Mouse (Mus musculus) MEL (cell line): ENCODE results near the gene Sucnr1.
A peak's percentile ranks its signal among the peaks of the same experiment; 100 is the strongest.

Experiments used
- CHD1 ChIP-seq: IDR thresholded peaks from 2 replicates; pipeline ENCODE4 v1.6.1; 2012; ENCODE audit warnings: low read depth, mild to moderate bottlenecking, inconsistent platforms, low read length, improper control_type of control experiment
- CTCF ChIP-seq, 3 experiments: IDR thresholded peaks in 2 of 3; conservative IDR thresholded peaks in 1 of 3; 2 replicates each; pipeline ENCODE4 v1.5.1; 2011 to 2012; ENCODE audit warnings: low read length in 3 of 3, low read depth in 2 of 3, mild to moderate bottlenecking in 2 of 3, improper control_type of control experiment in 1 of 3, inconsistent platforms in 1 of 3, mixed read lengths in 1 of 3, moderate library complexity in 1 of 3; ENCODE audit not compliant: control insufficient read depth in 1 of 3, insufficient read depth in 1 of 3, poor library complexity in 1 of 3, severe bottlenecking in 1 of 3
- GATA1 ChIP-seq: IDR thresholded peaks from 2 replicates; pipeline ENCODE4 v1.6.1; 2011; ENCODE audit warnings: low read depth, low read length, improper control_type of control experiment
- MAX ChIP-seq: IDR thresholded peaks from 2 replicates; pipeline ENCODE4 v1.6.1; 2011; ENCODE audit warnings: low read length, improper control_type of control experiment
- POLR2A ChIP-seq, 2 experiments: IDR thresholded peaks; 2 replicates each; pipeline ENCODE4 v1.6.1; 2011 to 2012; ENCODE audit warnings: low read length in 2 of 2, mild to moderate bottlenecking in 2 of 2, control low read depth in 1 of 2, improper control_type of control experiment in 1 of 2, low read depth in 1 of 2, moderate library complexity in 1 of 2; ENCODE audit not compliant: control insufficient read depth in 1 of 2, insufficient read depth in 1 of 2, poor library complexity in 1 of 2
- RCOR1 ChIP-seq: IDR thresholded peaks from 2 replicates; pipeline ENCODE4 v1.6.1; 2012; ENCODE audit warnings: low read depth, mild to moderate bottlenecking, inconsistent platforms, low read length, improper control_type of control experiment
- USF1 ChIP-seq: IDR thresholded peaks from 2 replicates; pipeline ENCODE4 v1.6.1; 2014; ENCODE audit warnings: low read depth, mild to moderate bottlenecking, inconsistent platforms, low read length, improper control_type of control experiment, moderate library complexity

DNA sequence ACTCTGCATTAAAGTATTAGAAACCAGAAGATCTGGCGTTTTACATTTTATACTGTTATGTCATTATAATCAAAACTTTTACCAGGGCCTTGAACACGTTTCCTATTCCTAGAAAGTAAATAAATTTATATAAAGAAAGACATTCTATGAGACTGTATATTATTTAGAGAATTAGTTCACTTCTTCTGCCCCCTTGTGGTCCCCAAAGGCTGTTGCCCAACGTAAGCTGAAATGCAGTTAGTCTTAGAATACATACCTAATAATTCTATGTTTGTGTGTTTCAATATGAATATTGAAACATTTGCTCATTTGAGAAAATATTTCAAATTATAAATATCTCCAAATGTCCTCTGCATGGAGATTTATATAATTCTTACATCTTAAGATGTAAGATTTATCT, 25.2 kb upstream of the Sucnr1 start:
- TF ChIP-seq GATA1 = no peak
- no peak for TF ChIP-seq RCOR1
- TF ChIP-seq CTCF (IDR thresholded peaks at IDR 0.05 in 2 of 3, conservative IDR thresholded peaks at IDR 0.05 in 1 of 3; ENCODE audit: control insufficient read depth in 1 of 3, insufficient read depth in 1 of 3, low read depth in 2 of 3, low read length in 3 of 3, poor library complexity in 1 of 3, severe bottlenecking in 1 of 3) = peak; percentile 31 to 64 (median 52); a peak in 5 of 6 replicates
- TF ChIP-seq MAX = no peak
- no peak for TF ChIP-seq POLR2A (IDR thresholded peaks at IDR 0.05; ENCODE audit: control insufficient read depth in 1 of 2, insufficient read depth in 1 of 2, low read depth in 1 of 2, low read length in 2 of 2, poor library complexity in 1 of 2)
- no peak for TF ChIP-seq CHD1
- no peak for TF ChIP-seq USF1
